Mouse (Mus musculus) embryo, embryonic 10 days (tissue): ENCODE measurements around the gene Dnajc13.

Source experiments
- DNase-seq: peaks from one replicate; pipeline ENCODE4 v3.0.0-alpha.2; 2015; ENCODE audit warnings: low spot score

Gene Dnajc13

DNA sequence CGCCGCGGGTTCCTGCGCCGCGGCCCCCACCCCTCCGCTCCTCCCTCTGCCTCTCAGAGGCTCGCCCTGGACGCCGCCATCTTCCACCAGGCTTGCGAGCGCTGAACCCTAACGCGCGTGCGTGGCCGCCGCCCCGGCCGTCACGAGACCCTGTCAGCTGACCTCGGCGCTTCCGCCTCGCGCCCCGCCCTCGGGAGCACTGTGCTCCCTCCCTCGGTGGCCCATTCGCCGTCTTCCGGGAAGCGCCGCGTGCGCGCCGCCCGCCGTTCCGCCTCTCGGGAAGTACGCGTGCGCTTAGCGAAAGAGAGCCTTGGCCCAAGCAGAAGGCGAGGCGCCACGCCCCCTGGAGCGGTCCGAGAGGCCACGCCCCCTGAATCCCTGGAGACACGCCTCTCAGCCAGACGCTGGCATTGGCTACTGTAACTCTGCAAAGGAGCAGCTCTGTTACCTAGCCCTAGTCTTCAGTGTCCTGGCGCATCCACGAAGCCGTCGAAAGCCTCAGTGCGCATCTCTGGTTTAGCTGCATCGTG lies at the start of gene Dnajc13:
Gene Dnajc13, minus strand, starts transcription at position 108 of the 530 bp plus-strand sequence.
- peak; percentile 98 for DNase-seq

DNA sequence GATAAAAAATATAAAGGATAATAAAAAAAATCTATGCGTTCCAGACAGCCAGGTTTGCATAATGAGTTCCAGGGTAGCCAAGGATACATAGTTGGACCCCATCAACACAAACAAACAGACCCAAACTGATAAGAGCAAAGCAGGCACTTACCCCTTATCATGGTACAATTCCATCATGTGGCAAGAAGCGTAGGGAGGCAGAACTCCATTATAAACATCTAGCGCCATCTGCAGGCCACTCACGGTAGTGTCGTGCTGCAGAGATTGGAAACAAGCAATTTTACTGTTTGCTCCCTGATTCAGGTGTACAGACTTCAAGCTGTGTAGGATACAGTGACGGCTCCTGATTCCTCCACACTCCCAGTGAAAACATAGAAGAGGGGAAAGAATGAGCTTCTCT lies 44.0 kb upstream of the Dnajc13 start:
- peak; percentile 88 for DNase-seq

DNA sequence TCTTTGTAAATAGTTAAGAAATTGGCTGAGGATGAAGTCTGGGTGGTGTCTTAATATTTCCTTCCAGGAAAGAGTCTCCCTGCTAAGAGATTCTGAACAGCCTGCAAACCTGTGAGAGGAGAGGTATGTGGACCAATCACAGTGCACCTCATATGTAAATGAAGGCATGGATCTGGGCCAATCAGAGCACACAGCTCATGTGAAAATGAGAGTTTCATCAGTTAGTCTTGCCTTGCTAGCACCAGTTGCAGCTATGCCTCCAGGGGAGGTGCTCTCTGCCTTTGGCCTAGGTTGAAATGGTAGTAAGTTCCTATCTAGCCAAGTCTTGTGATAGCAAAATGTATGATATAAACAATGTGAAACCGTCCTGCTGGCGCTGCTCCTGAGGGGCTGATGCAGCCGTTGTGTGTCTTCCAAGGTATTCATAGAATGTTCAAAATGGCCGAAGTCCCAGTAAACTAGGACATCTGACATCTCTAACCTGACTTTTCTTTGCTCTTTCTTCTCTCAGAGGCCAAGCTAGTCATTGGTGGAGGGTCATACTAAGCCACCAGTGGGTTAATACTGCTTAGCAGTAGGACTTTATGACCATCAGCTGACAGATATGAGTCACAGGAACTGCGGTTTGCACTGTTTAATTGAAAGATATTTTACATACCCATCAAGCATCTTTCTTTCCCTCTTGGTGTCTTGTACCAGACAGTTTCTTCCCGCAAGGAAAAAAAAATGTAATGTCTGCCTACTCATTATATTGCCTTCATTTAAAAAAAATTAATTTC lies 42.8 kb upstream of the Dnajc13 start:
- no peak for DNase-seq

DNA sequence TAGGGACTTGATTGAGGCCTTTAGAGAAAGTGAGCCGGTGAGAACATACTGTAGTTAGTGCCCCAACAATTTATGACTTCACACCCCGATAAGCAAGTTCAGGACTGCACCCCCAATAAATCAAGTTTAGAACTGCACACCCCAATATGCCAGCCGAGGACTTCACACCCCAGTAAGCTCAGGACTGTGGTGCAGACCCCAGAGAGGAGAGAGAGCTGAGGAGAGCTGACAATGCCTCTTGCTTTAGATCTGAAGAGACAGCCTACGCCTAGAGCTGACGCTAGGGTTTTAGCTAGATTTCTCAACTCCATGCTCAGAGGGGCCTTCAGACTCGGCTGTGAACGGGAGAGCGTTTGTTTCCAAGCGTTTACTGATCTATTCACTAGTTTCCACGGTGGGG lies 42.1 kb upstream of the Dnajc13 start:
- no peak for DNase-seq

DNA sequence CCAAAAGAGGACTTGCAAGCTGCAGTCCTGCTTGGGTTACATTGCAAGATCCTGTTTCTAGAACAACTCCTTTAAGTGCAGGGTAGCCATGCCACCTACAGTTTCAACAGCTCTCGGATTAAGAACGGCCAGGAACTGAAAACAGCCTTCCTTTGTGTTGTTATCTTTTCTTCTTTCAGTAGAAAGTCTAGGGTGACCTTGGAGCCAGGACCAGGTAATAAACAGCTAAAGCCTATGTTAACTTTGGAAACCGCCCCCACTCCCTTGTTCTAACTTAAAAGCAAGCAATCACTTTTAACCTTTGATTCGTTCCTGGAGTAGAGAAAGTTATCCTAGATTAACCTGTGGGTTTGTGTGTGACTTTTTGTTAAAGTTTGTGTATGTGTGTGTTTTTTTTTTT lies 41.6 kb upstream of the Dnajc13 start:
- DNase-seq = no peak

DNA sequence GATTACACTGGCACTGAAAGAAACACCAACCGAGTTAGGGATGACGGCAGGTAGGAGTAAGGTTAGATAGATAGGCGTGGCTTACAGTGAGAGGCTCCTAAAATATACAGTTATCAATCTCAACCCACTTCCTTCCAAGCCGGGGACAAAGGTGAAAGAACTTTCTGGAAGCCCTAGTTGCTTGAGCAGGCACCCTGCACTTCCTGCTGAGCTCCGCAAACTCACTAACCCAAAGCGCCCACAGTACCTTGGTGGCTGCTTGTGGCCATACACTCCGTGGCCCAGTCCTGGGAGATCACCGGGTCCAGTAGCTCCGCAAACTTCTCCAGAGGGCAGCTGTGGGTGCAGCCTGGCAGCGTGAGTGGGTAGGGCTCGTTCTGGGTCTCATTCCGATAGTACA lies 37.8 kb upstream of the Dnajc13 start:
- DNase-seq = no peak

DNA sequence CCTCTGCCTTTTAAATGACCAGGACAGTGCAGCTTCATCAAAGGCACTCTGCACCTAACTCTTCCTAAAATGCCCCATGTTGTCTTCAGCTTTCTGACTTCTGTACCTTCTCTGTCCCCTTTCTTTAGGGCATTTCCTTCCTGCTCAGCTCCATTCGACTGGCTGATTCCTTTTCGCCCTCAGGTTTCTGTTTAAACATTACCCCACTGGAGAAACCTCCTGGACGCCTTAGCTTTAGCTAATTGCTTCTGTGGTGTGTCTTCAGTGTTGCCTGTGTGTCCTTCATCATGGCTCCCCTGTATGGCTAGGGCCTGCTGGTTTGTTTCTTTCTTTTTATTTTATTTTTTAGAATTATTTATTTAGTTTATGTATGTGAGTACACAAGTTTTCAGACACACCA lies 34.3 kb upstream of the Dnajc13 start:
- no peak for DNase-seq

DNA sequence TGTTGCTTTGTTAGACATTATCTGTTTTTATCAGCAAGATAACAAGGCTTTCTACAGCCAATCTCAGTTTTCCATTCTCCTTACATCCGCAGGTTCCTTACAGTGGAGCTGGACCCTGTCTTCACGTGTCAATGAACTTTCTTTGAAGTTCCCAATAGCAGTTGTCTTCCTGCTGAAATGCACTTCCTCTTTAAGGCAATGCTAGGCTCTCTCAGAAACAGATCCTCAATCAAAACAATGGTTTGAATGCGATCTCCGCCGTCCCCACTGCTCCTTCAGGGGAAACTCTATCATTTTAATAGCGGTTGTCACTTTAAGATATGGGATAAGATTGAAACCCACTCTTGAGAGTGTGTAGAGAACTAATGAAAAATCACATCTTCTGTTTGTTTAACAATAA lies 22.2 kb upstream of the Dnajc13 start:
- DNase-seq = no peak

DNA sequence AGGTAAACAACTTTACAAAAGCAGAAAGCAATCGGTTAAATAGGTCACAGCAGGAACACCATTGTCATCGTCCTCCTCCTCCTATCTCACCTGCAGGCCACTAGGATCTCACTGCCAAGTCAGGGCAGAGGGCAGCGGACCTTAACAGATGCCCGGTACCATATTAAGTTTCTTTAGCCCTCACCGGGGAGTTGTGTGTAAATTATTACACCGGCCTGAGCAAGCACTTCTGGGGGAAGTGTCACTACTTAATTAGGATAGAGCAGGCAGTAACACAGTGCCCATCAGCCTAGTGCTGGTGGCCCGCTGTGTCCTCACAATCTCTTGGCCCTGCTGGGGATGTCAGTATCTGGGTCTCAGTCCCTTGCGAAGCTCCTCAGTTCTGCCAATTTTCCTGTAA lies 19.8 kb upstream of the Dnajc13 start:
- no peak for DNase-seq

DNA sequence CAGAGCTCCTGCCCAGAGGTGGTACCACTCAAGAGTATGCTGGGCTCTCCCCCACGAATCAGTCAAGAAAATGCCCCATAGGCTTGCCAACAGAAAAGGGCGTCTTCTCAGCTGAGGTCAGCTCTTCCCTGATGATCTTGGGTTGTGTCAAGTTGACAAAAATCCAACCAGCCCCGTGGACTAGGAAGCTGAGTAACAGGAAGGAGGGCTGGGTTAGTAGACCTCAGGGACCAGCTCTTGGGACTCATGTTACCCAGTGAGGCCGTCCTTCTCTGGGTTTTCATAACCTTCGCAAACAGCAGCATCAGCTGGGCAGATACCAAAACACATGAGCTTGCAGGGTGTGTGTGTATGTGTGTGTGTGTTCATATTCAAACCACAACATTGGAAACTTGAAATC lies 19.0 kb upstream of the Dnajc13 start:
- no peak for DNase-seq

DNA sequence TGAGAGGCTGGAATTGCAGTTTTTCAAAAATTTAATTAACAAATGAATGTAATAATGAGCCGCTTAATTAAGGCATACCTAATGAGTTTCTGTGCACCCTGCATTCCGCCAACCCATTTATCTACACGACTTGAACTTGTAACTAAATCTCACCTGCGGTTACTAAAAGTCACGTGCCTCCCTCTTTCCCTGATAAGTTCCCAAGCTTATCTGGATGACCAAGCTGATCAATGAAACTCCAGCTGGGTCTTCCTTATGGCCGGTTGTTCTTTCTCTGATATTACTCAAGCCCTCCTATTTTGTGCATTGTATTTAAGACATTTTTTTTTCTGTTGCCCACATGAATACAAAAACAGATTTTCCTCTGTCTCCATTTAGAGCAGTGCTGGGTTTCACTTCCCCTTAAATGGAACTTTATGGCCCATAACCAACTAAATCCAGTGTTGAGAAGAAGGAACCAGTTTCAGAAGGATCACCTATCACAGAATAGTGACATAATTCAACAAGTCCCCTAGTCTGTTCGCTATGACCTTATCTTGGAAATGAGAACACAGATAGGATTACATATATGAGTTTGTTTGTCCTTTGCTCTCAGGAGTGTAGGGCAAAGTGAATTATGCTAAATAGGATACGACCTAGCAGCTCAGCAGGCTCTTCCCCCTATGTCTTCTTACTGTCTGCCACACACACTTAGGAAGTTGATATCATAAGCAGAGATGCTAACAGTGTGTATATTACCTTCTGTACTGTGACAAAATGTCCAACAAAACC lies 18.2 kb upstream of the Dnajc13 start:
- DNase-seq = no peak

DNA sequence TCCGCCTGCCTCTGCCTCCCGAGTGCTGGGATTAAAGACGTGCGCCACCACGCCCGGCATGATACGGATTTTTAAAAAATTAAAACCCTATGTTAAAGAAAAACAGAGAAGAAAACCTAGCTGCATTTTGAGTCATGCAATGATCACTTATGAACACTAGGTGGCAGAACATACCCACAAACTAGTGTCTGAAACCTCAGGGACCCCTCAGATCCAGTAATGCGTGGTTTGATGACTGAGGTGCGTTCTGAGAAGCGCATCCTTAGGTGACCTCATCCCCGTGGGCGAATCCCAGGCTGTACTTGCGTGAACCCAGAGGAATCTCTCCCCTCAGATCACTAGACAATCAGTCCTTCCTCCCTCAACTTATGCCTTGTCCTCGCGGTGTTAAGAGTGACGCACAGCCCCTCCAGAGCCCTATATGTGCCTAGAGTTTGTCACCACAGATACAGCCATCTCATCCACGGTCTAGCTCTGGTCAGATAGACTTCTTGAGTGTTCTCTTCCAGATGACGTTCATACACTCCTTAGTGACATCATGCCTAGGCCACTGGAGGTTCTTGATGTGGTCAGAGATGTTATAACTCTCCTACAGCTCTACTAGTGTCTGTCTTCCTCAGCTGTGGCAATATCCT lies 14.9 kb upstream of the Dnajc13 start:
- DNase-seq = peak; percentile 67

DNA sequence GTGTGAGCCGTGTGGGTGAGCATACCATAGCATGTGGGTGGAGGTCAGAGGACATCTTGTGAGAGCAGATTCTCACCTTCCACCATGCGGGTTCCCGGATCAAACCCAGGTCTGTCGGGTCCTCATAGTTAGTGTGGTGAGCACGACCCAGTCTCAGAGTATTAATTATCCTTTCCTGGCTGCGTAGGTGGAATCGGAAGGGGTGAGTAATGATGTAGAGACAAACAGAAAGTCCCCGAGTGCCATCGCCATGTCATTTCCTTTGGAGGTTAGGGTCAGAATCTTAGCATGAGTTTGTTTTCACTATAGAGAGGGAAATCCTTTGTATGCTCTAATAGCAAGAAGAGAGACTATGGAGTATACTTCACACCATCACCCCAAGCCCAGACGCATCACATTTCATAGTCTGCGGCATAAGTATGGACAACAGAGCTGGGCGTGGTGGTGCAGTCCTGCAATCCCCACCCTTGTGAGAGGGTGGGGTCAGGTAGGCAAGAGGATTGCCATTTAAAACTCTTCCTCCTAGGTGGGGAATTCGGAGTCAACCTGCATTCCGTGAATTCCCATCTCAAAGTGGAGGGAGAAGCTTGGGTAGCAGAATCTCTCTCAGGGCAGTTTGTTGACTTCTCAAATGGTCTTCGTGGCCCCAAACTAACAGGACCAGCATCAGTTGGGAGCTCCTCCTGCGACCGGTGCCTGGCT lies 12.5 kb upstream of the Dnajc13 start:
- DNase-seq = no peak

DNA sequence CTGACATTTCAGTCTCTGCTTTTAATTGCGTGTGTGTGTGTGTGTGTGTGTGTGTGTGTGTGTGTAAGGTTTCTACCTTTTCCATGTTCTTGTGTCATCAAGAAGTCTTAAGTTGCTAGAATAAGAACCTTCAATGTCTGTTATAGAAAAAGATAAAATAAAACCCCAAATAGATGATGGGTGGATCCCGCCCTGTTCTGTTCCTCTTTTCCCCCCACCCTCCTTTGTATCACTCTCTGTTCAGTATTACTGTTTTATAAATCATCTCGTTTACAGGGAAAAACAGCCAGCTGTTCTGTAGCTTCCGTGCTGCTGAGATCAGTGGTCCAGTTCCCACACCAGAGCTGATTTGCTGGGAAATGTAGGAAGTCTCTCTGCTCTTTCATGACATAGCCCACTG lies 9.3 kb upstream of the Dnajc13 start:
- DNase-seq = no peak

DNA sequence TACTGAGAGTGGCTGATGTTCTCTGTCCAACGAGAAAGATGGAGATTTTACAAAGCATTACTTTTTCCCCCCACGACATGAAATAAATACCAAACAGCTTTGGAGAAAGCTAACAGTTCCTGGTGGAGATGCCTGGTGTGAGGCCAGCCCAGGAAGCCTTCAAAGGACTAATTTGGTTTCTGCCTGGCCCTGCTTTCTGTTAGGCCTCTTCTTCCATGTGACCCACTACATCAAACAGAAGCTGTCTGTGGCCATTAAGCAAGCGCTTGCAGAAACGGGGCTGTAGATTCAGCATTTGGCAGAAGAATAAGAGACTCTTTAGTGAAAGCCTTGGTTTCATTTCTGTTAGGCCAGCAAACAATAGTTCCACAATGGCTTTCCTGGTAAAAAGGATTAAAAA lies 8.9 kb upstream of the Dnajc13 start:
- no peak for DNase-seq

DNA sequence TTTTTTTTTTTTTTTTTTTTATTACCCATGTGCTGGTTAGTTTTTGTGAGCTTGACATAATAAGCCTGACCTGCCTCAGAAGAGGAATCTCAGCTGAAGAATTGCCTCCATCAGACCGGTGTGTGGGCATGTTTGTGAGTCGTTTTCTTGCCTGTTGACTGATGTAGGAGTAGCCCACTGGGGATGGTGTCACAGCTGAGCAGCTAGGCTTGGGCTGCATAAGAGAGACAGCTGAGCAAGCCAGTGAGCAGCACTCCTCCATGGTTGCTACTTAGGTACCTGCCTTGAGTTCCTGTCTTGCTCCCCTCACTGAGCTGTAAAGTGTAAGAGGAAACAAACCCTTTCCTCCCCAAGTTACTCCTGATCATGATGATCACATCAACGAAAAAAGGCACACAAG lies 7.2 kb upstream of the Dnajc13 start:
- DNase-seq = no peak

DNA sequence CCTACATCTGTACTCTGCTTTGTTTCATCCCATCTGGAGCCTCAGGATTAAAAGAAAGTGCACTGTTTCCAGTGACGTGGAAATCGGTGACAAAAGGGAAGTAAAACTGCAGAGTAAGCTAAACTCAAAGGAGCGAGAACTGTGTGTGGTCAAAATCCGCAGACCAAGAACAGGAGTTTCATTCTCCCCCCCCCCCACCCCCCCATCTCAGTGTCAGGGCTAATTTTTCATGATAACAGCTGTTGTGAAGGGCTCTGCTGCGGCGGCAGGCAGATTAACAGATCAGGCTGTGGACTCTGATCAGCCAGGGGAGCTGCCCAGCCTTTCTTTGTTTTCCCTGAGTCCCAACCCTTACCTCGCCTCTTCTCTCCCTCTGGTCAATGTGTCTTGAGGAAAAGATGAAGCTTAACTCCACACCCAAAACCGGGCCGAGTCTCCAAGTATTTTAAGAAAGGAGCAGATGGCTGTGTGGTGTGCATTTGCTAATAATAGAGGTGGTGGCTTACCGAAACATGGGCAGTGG lies 6.7 kb upstream of the Dnajc13 start:
- no peak for DNase-seq

DNA sequence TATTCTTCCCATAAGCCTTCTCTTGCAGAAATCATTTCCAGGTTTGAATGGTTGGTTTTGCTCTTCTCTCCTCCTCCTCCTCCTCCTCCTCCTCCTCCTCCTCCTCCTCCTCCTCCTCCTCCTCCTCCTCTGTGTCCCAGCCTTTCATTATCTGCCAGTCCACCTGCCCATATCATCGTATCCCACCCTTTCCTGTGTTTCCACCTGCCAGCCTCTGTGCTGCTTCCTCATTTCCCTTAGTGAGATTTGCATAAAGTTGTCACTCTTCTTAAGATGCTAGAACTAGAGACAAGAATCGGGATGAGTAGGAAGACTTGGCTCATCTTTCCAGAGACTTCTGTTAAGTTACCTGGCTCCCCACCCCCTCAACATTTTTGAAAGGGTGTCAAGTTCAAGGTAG lies 1.8 kb upstream of the Dnajc13 start:
- no peak for DNase-seq

DNA sequence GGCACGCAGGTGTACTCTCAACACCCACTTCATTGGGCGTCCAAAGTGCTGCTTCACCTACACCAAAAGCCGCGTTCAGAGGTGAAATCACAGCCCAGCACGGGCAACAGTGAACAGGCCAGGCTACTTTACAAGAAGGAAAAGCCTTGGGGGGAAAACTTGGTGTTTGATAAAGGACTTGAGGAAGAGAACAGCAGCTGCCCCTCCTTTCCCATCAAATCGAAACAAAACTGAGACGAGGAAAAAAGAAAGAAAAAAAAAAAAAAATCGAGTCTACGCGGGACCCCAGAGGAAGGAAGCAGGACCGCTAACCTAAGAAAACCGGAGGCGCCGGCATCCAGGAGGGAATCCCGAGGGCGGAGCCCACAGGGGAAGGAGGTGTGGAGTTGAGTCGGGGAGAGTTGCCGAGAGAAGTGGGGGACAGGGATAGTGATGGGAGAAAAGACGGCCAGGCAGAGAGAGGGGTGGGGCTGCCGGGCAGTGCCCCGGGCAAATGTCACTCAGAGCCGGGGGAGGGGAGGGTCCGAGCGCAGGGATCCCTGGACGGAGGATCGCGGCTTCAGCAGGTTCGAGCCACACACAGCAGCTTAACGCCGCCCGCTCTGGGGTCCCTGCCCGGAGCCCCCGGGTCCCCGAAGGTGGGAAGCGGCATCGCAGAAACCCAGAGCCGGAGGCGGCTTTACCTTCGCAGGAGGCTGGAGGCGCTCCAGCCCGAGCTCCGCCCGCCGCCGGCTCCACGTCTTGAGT lies 541 bp downstream of the Dnajc13 start:
- DNase-seq = peak; percentile 43

DNA sequence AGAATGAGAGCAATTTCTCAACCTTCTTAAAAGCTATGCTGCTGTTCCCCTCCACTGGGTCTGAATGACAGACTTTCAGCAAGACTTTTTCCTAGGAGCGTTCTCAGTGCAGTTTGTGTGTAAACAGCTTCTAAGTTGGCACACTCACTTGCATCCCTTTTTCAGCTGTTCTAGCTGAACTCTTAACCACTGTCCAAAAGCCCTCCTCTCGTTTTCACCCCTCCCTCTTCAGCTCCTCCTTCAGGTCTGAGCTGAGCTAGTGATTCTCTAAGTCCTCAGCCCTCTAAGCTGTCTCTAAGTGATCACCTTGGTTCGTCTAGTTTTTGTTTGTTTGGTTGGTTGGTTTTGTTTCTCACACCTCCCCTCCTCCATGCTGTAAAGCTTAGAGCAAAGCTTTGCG lies 2.4 kb downstream of the Dnajc13 start:
- no peak for DNase-seq

DNA sequence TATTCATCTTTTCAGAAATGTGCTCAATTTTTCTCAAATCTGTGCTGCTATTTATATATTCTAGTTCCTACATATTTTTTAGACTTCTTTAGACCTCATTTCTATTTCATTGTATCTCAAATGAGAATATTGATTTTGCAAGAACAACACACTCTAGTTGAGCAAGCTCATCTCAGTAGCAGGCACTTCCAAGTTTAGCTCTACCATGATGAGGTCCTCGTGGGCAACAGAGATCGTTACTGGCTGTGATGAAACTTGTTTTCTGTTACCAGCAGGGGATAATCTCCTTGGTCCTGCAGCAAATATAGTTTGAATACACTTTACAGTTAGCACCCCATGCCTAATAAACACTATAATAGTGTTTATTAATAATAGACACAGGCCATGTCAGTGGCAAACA lies 6.6 kb downstream of the Dnajc13 start:
- DNase-seq = no peak
